Mouse (Mus musculus) erythroblast, embryonic 14.5 days (primary cell): ENCODE results near the gene Magi1.

Experiments used
- GATA1 ChIP-seq: IDR thresholded peaks from 2 replicates; pipeline ENCODE4 v1.6.1; 2012; ENCODE audit warnings: low read length, inconsistent platforms, mixed read lengths
- TAL1 ChIP-seq: IDR thresholded peaks from 3 replicates; pipeline ENCODE4 v1.6.1; 2012; ENCODE audit warnings: low read length, inconsistent platforms, mixed read lengths

GRCm38 (mm10) chr6:93892922-93893321 lies 390.8 kb downstream of the Magi1 start:
- TF ChIP-seq GATA1 (no peak), TAL1 (no peak)
